Mouse (Mus musculus) yolk sac, embryonic 10.5 days (tissue): ENCODE data around the gene Anks1b.
A peak's percentile ranks its signal among the peaks of the same experiment; 100 is the strongest.

Source experiments
- DNase-seq: peaks from one replicate; pipeline ENCODE4 v3.0.0-alpha.2; 2017; ENCODE audit warnings: low spot score

The Anks1b gene

DNA sequence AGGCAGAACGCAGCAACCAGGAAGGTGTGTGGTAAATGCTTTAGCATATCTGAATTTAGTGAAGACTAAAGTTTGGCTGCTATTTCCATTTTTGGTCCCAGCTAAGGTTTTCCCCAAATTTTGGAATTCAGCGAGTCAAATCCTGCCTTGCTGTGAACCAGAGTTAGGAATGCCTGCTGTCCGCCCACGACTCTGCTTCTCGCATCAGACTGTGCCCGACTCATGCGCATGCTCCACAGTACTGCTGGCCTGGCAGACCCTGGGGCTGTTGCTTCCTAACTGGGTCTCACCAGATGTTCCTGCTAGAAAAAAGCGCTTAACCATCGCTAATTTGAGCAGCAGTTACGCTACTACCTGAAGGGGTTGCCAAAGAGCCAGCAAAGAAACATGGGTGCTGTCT is 801.1 kb downstream of the Anks1b start:
- no peak for DNase-seq

DNA sequence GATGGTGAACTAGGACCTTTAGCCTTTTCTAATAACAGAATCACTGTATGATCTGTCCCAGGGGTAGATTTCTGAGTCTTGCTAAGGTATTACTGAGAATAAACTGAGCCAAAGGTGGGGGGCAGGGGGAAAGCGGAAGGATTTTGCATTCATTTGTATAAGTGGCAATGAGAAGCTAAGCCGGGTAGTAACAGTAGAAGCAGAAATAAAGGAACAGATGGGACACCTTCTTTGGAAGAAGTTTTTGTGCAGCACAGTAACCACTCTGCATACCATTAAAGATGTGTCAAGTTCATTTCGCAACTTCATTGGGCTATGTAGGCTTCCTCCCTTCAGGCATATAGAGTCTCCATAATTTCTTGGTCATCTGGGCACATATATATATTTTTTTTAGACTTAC is 804.1 kb downstream of the Anks1b start:
- no peak for DNase-seq

DNA sequence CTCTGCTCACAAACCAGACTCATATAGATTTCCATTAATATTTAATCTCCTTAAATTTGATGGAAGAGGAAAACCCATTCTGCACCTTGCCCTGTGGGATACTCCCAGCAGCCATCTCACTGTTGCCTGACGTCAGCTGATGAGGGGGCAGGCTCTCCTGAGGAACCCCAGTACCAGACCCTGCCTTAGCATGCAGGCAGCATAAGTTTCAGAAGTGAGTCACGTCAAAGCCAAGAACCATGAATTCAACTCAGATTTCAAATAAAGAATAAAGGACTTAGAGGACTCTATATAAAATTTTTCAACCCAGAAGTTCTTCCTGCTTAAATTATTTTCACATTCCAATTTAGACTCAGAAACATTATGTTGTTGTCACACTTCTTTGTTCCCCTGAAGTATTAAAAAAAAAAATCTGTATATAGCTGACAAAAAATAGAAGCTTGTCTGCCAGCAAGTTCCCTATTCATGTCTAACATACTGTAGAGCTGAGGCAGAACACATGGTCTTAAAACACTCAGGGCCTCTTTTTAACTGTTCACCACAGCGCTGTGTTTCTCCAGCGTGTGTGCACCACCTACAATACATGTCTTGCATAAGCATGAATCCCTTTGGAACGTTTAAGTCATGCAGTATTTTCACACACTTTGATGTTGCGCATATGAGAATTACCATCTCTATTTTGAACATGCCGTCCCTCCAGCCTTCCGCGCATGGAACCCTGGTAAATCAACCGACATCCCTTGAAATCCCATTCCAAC is 806.6 kb downstream of the Anks1b start:
- DNase-seq, result no peak

DNA sequence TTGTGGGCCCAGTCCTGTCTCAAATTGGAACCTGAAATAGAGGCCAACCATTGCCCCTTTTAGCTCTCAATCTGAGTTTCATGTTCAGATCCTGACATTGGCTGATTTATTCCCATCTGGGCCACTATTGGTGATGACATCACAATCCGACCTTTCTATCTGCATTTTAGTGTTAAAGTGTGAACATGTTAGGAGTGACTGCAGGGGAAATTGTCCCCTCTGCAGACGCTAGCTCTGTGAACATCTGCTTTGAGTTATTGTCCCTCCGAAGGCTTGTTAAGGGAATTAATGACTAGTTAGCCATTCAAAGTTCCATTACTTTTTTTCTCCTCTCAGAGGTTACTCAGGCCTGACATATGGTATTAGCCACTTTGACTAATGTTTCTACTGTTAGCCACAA is 810.5 kb downstream of the Anks1b start:
- no peak for DNase-seq

DNA sequence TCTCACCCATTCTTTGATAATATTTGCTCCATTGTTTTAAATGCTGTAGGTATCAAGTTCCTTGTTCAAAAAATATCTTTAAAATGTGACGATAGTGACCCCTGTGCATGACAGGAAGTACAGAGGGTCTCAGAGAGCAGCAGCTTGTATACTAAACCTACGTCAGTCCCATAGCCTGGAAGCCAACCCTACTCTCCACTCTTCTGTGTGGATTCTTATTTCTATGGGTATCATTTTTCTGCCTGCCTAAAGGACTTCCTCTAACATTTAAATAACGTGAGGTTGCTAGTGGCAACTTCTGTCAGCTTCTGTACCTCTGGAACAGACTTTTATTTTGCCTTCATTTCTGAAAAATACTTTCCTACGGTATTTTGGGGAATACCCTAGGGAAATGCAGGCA is 812.1 kb downstream of the Anks1b start:
- no peak for DNase-seq

DNA sequence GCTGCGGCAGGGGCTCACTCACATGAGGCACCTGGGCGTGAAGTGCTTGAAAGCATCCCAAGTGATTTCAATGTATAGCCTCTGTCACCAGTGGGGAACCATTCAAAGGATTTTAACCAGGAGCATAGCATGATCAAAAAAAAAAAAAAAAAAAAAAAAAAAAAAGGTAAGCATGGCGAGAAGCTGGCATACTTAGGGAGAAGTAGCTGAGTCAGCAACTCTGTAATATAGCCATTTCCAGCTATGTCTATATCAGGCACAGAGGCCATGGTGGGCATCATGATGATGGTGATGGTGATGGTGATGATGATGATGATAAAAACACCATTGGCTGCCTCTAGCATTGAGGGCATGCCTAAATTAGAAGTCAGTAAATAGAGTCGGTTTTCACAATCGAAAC is 814.8 kb downstream of the Anks1b start:
- DNase-seq, result no peak

DNA sequence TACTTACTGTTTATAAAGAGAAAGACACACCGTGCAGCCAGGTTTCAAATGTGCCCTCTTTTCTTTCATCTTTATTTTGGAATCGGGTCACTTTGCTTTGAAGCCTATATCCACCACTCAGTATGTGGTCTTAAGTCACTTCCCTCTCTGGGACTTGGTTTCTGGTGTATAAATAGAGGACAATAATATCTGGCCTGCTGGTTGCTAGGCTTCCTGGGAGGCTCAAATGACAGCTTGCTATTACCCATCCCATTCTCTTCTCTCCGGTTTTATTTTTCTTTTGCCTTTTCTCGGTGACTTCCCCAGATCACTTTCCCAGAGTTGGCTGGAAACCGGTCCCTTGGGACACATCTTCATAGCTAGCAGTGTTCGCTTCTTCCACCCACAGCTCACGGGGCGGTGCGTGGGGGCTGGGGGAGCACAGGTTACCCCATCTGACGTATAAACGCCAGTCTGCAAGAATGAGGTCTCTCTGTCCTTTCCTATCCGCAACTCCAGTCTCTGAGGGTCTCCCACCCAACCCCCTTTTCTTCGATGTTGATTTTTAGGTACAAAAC is 815.5 kb downstream of the Anks1b start:
- no peak for DNase-seq

DNA sequence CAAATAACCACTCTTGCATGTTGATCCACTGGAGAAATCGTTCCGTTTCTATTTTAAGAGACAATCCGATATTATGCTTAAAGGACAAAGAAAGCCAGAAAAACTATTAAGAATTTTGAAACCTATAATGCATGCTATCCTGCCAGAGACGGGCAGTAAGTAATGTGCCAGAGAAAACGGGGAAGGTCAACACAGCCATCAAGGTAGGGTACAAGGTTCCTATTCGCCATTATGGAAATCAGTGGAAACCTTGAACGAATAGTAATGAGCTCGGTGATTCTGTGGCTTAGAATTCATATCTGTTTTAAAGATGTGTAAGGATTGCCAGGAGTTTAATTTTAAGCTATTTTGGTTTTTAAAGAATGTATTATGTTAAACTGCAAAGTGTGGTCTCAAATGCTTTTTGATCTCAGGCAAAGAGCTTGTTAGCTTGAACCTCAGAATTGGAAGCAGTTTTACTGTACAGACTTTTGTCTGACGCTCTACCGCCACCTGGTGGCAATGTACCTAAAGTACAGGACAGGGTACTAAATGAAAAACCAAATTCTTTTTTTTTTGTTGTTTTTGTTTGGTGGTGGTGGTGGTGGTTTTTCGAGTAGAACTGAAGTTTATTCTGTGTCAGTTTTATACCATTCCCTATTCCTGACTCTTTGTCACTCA is 816.7 kb downstream of the Anks1b start:
- DNase-seq, result peak; percentile 7

DNA sequence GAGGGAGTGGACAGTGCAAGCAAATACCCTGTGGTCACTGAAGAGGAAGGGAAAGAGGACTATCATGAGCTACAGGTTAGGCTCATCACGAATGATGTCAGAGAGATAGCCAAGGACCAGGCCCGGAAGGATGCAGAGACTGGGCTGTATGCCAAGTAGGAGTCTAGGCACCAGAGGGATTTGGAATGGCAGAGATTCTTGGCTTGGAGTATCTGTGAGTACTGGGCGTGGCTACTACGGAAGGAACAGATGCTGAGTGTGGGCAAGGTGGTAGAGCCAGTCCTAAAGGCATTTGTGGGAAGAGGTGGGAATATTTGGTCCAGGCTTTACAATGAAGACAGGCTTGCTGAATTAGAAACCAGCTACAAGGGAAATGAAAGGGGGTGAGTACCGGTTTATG is 823.4 kb downstream of the Anks1b start:
- no peak for DNase-seq

DNA sequence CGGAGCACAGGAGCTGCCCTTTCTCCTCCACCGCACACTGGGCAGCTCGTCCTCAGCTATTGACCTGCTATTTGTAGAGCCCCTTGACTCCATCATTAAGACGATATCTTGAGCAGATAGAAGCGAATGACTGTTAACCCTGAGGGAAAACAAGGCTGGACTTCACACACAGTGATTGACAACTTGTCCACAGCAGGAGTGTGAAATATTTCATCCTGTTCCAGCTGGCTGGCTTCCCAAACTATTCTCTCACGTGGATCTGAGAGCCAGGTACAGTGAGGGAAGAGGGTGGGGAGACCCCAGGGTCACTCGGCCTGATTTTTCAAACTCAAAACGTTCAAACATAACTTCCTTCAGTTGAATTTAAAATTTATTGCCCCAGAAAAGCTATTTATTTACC is 824.1 kb downstream of the Anks1b start:
- DNase-seq, result no peak

DNA sequence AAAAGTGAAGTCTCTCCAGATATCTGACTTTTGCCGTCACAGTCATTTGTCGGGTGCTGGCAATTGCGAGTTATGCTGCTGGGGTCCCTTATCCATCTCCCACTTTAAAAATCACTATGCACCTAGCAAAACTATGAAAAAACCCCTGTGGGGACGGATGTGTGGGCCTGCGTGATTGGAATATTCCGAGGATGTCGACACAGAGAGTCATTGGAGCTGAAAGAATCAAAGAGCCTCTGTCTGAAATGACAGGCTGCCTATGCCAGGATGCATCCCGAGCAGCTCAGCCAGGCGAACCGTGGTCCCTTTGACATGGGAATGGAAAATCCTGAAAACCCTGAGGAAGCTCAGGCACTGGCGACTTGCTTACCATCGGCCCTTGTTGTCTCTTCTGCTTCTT is 825.9 kb downstream of the Anks1b start:
- no peak for DNase-seq

DNA sequence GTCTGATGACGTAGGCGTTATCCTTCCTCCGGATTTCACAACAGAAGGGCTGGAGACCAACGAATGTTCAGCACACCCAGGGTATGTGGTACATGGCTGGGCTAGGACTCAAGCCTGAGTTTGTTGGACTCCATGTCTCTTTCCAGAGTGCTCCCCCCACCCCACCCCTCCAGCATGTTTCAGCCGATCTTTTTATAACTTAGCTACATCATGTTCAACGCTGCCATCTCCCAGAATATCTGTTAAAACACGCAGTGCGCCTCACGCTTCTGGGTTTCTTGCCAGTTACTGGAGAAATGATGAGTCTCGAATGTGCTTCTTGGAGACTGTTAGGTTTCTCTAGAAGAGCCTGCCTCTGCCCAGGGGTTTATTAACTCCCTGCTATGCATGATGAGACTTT is 831.3 kb downstream of the Anks1b start:
- no peak for DNase-seq

DNA sequence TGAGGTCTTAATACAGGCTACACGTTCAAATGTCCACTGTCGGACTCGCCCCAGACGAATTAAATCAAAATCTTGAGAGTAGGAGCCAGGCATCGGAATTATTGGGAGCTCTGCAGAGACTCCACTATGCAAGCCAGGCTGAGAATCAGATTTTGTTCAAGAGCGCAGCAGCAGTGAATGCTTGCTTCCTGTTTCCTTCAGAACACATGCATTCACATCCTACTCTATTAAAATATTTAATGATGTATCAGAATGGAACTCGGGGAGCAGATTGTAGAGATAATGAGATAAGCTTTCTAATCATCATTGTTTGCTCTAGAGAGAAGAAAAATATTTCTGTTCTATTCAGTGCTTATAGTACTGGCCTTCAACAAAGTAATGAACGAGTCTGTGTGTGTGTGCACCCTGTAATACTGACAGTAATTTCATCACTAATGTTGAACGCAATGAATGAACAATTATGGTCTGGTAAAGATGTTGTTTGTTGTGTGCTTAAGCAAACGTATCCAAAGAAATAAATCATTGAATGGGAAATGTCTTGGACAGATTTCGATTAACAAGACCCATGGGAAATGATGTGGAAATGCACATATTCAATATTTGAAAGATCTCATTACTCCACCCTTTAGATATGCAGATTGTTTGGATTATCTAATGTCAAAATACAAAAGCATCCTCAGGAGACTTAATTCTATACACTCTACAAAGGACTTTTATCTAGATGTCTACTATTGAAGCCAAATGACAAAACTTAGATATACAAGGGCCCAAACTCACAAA is 835.7 kb downstream of the Anks1b start:
- DNase-seq, result no peak

DNA sequence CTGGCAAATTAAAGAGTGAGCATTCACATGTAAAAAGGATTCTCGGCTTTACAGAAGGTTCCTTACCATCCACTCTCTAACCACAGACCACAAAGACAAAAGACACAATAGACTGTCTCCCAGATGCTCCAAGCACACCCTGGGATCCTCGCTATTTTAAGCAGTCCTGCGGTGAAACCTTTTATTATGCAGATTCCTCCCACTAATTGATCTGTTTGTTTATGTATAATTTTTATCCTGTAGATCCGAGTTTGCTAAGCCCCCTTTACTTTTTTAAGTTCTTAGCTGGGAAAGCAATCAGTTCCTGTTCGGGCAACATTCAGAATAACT is 836.3 kb downstream of the Anks1b start:
- DNase-seq, result no peak

DNA sequence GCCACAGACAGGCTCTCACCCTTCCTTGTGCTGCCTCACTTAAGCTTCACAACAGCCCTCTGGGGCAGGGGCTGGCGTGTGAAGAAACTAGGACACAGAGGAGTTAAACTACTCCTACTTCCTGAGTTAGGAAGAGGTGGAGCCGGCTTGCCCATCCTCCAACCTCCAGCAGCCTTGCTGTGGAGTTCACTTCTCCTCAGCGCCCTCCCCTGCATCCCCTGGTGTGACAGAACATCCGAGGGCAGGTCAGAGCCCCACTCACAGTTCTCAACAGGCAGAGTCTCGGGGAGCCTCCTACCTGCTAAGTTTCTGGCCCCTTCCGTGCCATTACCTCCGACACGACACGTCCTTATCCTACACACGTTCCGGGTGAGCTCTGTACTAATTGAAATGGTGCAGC is 844.7 kb downstream of the Anks1b start:
- DNase-seq, result no peak

DNA sequence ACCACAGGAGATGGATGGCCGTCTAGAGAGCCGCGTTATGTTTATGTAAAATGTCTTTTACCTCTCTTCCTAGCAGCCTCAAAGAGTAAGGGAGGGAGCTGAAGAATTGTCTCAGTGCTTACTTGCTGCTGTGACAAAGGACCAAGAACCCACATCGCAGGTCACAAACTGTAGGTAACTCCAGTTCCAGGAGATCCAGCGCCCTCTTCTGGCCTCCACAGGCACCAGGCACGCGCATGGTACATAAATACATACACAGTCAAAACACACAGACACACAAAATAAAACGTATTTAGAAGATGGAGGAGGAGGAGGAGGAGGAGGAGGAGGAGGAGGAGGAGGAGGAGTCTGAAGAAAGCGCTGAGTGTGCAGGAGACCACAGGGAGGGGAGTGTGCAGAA is 845.4 kb downstream of the Anks1b start:
- no peak for DNase-seq

DNA sequence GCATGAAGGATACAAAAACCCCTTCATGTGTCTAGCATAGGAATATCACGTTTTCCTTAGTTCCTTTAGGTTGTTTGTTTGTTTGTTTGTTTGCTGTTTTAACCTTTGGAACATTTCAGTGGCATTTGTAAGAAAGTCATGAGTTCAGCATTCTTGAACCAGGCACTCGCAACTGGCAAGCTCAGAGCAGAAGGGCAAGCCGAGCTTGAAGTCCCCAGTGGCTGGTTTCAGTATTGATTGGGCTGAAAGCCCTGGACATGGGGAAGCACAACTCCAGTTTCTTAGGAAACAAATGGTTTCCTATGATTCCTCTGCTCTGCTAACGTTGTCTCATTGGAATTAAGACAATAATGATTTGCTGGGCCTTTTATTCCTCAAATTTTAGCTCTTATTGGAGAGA is 846.7 kb downstream of the Anks1b start:
- DNase-seq, result no peak

DNA sequence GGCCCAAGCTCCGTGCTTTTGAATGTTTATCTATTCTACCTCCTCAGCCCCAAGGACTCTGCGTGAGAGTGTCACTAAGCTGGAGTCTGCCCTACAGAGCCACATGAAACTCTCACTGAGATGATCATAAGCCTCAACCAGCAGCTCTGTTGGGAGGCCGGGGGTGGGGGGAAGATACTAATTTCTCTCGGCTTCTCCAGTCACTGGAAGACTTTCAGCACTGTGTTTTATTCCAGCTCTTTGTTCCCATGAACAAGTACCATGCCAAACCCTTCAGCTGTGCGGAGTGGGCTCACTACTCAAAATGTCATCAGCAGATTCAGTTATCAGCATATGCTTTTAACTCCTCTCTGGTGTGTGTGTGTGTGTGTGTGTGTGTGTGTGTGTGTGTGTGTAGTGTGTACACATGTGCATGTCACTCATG is 849.8 kb downstream of the Anks1b start:
- DNase-seq, result no peak

DNA sequence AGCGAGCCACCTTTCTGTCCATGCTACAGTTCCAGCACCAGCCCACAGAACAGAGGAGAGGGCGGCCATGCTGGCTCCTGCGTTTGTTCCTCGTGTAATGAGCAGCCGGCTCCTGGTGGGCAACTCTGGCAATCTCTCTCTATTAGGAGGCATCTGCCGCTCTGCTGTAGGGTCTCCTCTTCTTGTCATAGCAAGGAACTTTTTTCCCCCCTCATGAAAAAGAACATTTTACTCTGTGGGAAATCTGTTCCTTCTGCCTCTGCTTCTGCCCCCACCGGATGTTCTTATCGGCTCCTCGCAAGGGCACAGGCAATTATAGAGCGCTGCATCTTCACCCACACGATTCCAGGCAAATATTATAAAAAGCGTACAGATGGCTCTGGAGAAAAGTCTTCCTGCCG is 850.6 kb downstream of the Anks1b start:
- DNase-seq, result no peak

DNA sequence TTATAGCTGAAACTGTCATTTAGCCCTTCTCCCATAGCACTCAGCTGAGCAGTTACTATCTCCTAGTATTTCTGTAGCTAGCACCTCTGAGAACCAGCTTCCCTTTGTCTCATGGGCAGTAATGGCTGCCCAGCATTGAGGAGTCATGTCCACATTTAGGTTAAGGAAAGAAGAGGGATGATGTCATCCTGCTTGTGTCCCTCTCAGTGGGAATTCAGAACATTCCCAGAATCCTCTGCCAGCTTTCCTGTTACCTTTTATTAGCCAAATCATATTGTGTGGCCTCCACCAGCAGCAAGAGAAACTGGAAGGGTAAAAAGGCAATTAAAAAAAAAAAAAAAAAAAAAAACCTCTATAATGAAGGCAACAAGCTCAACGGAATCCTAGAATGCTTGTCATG is 851.6 kb downstream of the Anks1b start:
- DNase-seq, result no peak

DNA sequence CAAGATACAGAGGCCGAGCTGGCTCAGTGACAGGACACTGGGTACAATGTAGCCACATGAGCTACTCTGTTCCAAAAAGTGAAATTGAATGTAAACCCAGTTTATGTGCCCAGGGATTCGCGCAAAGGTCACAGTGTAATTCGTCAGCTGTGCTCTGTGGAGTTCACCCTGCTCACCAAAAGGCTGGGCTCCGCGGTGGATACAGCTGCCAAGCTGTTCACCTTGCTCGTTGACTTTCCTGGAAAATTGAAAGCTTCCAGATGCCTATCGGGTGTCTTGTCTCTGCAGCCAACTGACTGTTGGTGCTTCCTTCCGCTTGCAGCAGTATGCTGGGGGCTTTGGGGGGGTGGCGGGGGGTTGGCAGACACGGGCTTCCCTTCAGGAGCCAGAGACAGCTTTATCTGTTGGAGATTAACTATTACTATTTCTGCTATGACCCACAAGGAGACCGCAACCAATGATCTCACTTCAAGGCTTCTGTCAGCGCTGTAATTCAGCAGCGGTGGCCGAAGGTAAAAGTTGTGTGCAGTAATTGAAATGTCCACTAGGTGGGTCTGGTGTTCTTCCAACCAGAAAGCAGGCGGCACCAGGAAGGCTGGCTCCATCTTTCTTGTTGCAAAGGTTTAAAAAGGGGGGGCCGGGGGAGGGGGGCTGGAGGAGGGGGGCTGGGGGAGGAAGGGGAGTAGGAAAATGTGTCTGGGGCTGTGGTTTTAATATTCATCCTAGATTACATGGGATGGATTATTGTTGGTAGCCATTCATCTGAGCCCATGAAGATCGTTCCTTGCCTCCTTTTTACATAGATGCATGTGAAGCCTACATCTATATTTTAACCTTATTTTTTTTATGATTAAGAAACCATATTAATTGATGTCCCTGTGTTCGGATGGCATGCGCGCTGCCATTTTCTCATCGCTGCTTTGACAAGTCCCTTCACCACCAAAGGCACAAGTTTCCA is 855.4 kb downstream of the Anks1b start:
- peak; percentile 42 for DNase-seq

DNA sequence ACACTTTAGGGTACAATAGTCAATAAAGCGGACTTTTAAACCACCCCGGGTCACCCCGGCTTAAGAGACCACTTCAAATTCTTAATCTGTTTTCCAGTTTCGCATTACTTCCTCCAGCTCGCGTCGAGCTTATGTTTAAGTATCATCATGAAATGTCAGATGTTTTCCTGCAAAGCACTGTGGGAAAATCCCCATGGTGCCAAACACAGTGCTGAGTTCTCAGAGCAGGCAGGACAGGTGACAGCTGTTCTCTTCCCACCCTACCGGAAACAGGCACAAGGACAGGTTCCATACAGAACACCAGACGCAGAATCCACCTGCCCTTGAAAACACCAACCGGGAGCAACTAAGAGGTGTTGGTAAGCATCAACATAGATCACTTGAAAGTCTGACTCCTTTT is 856.2 kb downstream of the Anks1b start:
- DNase-seq, result no peak
